Mouse (Mus musculus): ENCODE measurements around the gene Gsg1l.

The Gsg1l gene

DNA sequence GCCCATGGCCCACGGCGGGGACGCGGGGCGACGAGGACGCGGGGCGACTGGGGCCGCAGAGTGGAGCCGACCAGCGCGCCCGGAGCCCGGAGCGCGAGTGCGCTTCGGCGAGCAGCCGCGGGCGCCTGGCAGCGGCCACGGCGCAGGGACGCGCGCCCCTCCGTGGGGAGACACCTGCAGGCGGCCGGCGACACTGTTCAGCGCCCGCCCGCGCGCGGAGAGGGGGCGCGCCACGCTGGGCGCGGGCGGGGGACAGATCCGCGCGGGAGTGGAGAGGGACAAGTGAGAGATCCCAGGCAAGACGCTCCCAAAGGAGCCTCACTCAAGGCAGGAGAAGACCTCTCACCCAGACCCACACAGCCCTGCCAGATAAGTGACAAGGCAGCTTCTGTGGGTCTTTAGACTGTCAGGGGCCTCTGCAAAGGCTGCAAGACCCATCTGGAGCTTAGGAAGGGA lies at the start of gene Gsg1l:
Gsg1l (minus strand) TSS at position 126 of the 456 bp plus-strand sequence.
- no peak for DNase-seq (ENCODE audit: low read depth, low spot score)

DNA sequence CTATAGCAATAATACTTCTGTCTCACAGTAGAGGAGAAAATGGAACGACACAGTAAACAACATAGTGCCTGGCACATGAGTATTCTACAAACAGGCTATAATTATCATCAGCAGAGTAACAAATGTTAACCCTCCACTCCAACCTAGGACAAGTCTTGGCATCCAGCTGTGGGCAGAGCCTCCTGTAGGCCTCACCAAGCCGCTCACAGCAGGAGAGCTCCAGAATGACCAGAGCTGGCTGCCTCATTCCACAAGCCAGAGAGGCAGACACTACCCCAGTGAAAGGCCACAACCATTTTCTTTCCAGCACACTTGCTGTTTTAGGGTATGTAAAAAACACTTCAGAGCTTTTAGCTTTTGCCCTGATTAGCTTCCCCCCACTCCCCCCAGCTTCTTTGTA lies 45.5 kb upstream of the Gsg1l start:
- DNase-seq (ENCODE audit: low read depth, low spot score) = no peak

DNA sequence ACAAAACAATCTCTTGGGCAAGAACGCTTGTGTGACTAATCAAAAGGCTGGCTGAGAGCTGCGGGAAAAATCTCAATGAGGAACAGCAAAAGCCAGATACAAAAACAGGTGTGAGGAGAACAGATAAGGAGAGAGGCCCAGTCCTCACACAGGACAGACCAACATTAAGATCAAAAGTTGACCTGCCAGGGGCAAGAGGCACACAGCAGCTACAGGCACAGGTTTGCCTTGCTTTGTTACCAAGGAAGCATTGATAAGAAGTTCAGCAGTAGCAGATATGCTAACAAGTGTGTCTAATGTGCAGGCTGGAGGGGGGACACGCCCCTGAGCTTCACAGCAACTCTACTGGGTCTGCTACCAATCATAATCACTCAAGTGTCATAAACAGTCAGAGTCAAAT lies 44.3 kb upstream of the Gsg1l start:
- DNase-seq (ENCODE audit: low read depth, low spot score) = no peak

GRCm38 (mm10) chr7:126121533-126121932 lies 39.3 kb upstream of the Gsg1l start:
- no peak for DNase-seq (ENCODE audit: low read depth, low spot score)

- no peak for DNase-seq (ENCODE audit: low read depth, low spot score)
These were observed 37.6 kb upstream of the Gsg1l start for GRCm38 (mm10) chr7:126119819-126120218.

GRCm38 (mm10) chr7:126113263-126113662 lies 31.1 kb upstream of the Gsg1l start:
- DNase-seq (ENCODE audit: low read depth, low spot score) = no peak

DNA sequence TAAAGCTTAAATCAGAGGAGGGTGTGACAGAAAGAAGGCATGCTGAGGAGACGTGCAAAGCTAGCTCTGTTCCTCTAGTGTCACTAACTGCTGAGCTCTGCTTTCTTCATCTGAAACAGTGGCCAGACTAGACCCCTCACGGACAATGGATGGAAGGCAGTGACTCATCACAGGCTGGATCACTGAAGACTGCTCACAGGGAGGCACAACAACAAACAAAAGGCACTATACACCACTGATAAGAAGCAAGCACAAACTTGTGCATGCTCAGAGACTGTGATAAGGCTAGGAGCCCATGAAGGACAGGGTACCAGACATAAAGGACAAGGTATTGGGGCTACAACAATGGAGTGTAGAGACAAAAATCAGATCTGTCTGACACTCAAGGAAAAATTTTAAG lies 29.0 kb upstream of the Gsg1l start:
- DNase-seq (ENCODE audit: low read depth, low spot score) = no peak

DNA sequence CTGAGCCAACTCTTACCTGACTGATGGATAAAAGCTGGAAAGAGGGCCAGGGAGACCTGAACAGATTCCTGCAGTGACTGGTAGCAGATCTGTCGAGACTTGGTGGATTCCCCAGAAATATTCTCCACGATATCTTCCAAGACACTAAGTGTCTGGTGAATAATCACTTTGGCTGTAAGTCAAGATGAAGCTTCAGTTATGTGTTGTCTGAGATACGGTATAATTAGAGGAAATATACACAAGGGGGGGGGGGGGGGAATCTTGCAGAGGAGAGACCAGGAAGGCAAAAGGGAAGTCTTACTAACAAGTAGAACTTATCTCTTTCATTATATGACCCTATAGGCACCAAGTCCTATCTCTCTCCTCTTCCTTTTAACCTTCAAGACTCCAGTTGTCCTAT lies 27.7 kb upstream of the Gsg1l start:
- no peak for DNase-seq (ENCODE audit: low read depth, low spot score)

- no peak for DNase-seq (ENCODE audit: low read depth, low spot score)
These were observed 18.2 kb upstream of the Gsg1l start for GRCm38 (mm10) chr7:126100440-126100839.

DNA sequence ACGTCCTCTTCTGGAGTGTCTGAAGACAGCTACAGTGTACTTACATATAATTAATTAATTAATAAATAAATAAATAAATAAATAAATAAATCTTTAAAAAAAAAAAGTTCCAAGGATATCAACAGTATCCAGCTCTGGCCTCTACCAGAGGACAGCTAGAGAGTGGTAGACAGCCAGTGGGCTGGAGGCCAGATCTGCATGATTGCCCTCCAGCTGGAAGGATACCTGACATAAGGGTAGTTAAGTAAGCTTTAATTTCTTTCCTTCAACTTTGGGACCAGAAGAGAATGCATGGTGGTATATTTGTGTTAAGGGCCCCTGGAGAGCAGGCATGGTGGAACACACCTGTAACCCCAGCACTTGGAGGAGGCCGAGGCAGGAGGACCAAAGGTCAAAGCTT lies 17.6 kb upstream of the Gsg1l start:
- DNase-seq (ENCODE audit: low read depth, low spot score) = no peak

DNA sequence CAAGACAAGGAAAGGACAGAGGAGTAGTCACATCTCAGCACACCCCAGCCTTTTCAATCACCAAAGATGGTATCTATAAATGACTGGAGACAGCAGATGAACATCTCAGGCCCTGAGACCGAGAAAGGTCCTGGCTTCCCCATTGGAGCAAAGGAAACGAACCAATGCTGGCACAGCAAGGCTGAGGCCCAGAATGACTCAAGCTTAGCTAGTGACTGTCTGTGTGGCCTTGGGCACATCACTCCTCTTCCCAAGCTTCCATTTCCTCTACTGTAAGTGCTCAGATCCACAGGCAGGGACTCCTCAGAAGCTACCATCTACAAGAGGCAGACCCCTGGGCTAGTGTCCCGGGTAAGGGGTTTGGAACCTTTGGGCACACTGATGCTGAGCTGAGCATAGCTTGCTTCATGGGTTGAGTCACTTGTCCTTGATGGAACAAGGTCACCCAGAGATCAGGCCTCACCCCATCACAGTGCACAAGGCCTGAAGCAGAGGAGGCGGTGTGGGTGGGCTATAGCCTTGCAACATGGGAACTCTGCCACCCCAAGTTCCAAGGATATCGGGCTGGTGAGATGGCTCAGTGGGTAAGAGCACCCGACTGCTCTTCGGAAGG lies 17.1 kb upstream of the Gsg1l start:
- no peak for DNase-seq (ENCODE audit: low read depth, low spot score)

DNA sequence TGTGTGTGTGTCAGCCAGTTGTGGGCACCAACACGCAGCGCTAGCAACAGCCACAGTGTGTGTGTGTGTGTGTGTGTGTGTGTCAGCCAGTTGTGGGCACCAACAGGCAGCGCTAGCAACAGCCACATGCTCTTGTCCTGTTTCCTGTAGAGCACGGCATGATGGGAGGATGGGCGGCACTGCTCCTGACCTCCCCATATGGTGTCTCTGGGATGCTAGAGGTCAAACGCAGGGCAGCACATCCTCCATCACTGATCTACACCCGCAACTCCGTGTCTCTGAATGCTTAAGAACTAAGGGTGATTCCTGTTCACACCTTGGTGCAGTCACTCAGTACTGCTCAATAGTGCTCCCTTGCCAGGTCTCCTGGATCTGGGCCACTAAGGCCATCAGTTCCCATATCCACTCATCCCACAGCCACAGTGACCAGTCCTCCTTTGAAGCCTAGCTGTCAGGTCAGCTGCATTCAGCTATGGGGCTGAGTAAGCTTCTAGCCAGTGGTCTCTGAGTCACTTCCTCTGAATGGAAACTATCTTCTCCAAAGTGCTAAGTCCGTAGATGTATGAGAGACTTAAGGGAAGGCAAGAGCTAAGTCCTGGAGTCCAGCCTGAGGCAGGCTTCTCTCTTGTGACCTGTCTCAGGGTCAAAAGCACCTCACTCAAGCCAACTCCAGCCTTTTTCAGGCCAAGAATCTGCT lies 15.2 kb upstream of the Gsg1l start:
- peak; percentile 80 for DNase-seq (ENCODE audit: low read depth, low spot score)

GRCm38 (mm10) chr7:126096596-126096995 lies 14.4 kb upstream of the Gsg1l start:
- no peak for DNase-seq (ENCODE audit: low read depth, low spot score)

DNA sequence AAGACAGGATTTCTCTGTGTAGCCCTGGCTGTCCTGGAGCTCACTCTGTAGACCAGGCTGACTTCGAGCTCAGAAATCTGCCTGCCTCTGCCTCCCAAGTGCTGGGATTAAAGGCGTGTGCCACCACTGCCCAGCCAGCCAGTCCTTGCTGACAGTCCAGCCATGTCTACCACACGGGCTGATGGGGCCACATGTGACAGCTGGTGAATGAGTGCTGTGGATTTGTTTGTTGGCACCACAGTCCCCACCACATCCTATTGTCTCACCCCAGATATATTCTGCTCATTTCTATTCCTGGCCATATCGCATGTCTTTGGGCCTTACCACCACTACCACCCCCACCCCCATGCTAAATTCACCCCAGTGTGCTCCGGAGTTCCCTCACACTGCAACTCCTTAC lies 12.5 kb upstream of the Gsg1l start:
- DNase-seq (ENCODE audit: low read depth, low spot score) = no peak

DNA sequence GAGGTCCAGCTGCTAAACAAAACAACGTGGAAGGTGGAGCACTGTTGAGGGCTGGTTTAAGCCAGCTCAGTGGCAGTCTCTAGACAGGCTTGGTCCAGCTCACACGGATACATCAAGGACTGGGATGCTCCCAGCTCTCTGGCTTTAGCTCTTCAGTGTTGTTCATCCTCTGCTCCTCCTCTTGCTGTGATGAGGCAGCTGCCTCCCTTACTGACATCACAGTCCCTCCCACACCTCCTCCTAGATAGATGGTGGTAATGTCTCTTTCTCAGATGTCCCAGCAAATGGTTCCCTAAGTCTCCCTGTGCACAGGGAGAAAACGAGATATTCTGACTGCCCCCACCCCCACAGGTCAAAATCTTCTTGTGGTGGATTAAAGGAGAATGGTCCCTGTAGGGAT lies 11.0 kb upstream of the Gsg1l start:
- DNase-seq (ENCODE audit: low read depth, low spot score) = no peak

DNA sequence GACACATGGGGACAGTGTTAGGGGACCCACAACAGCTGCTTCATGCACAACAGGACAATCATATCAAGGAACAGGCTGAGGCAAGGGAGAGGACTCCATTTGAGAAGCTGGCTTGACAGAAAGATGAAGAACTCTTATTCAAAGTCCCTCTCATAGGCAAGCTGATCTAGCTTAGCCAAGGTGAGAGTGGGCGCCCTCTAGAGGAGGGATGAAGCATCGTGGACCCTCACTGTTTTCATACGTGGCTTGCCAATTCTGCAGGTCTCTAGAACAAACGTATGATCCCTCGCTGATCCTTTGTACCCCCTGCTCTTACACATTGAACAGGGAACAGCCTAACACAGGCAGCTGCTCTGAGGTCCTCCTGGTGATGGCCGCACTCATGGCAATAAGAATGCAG lies 7.6 kb upstream of the Gsg1l start:
- peak; percentile 55 for DNase-seq (ENCODE audit: low read depth, low spot score)

- peak; percentile 23 for DNase-seq (ENCODE audit: low read depth, low spot score)
These were observed 5.9 kb upstream of the Gsg1l start for GRCm38 (mm10) chr7:126088155-126088554.

DNA sequence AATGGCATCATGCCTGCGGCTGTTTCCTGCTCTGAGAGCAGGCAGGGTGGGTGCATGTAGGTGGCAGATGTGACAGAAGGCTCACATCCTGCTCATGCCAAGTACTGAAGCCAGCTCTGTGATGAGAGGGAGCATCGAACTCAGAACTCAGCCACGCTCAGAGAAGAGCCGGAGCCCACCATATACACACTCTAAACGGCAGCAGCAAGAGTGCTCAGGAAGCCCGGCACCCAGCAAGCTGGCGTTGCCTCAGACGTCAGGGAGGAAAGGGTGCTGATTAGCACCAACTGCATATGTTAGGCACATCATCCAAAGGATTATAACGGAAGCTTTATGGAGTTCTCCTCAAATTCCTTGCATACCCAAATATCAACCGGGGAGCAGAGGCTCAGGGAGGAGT lies 5.4 kb upstream of the Gsg1l start:
- DNase-seq (ENCODE audit: low read depth, low spot score) = no peak

- no peak for DNase-seq (ENCODE audit: low read depth, low spot score)
These were observed 4.1 kb upstream of the Gsg1l start for GRCm38 (mm10) chr7:126086321-126086741.

- DNase-seq (ENCODE audit: low read depth, low spot score) = no peak
These were observed 2.9 kb upstream of the Gsg1l start for GRCm38 (mm10) chr7:126085154-126085553.

DNA sequence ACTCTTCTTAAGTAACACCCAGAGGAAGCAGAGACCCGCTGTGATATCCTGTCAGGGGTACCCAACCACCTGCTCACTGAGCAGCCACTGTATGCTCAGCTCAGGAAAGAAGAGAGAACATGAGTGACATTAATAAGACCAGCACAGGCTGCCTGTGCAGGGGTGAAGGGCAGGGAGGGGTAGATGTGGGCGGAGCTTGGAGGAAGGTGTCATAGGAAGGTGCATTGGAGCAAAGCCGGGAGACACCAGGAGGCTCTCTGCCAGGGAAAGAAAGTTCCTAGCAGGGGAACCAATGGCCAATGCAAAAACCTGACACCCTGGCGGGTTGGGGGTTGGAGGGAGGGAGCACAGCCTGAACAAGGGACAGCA lies 1.8 kb upstream of the Gsg1l start:
- DNase-seq (ENCODE audit: low read depth, low spot score) = no peak

DNA sequence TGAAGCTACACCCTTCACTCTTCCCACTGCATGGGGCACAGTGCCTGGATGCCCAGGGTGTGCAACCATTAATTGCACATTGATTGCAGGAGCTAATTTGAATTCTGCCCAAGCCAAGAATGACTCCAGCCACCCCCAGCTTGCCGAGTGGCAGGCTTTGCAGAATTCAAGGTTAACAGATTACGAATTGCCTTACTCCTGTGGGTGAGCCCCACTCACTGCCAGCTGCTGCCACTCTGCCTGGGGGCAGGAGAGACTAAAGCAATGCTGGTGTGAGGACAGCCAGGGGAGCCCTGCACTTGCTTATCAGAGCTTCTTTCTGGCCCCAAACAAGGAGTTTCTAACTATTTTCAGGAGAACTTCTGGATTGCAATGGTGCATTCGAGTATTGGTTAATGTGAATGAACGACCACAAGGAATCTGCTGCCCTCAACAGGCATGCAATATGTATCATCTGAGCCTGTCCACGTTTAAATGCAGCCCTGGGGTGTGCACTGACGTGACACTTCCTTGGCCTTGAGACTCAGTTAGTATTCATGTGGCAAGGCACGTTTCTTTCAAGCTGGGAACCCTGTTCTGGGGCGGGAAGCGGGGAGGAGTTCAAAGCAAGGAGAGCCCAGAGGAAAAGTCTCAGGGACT lies 1.2 kb upstream of the Gsg1l start:
- peak; percentile 22 for DNase-seq (ENCODE audit: low read depth, low spot score)

DNA sequence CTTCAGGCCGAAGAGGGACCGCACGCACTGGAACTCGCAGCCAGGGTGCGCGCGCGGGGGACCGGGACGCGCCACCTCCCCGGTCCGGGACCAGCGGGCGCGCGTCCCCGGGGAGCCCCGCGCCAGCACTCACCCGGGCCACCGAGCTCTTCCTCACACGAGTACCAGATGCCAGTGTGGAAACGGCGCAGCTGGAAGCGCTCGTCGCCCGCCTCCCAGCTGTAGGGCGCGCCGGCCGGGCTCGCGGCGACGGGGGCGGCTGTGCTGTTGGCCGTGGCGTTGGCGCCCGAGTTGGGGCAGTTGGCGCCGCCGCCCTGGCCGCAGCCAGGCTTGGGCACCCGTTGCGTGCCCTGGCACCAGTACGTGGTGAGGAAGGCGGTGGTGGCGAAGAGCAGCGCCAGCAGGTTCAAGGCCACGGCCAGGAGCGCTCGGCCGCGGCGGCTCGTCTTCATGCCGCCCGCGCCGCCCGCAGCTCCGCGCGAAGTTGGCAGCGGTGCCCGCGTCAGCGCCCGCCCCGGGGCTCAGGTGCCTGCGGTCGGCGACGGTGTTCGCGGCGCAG lies 405 bp downstream of the Gsg1l start:
- DNase-seq (ENCODE audit: low read depth, low spot score) = no peak
